Mouse (Mus musculus): ENCODE data around the gene Tex35.

DNA sequence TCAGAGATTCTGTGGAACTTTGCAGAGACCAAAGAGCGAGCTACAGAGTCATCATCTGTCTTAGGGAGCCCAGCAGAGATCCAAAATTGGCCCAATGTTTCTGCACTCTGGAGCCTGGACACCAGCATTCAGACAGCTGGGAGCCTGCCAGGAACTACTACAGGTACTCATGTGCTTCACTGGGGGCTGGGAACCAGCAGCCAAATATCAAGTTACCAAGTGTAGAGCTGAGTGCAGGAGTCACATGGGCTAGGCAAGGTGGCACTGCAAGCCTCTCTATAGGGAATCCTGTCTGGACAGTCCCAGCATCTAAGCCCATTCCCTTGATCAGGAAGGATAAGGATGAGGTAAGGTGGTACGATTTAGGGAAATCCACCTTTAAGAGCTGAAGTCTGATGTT lies 19.7 kb upstream of the Tex35 start:
- TF ChIP-seq CTCF (IDR thresholded peaks at IDR 0.05; ENCODE audit: low read depth) = no peak
- no peak for TF ChIP-seq EP300 (IDR thresholded peaks at IDR 0.05; ENCODE audit: low read depth)

Data from liver, postnatal 0 days (tissue).